Mouse (Mus musculus): ENCODE data around the gene Tead3.

Tead3 gene

GRCm38 (mm10) chr17:28350466-28351352, at the start of gene Tead3:
TSS of gene Tead3 (minus strand) at chr17:28350817.
- peak; percentile 79 for DNase-seq

GRCm38 (mm10) chr17:28394994-28395393, 44.4 kb upstream of the Tead3 start:
- no peak for DNase-seq

- no peak for DNase-seq
These were observed 43.6 kb upstream of the Tead3 start for GRCm38 (mm10) chr17:28394051-28394765.

GRCm38 (mm10) chr17:28391568-28392432, 41.2 kb upstream of the Tead3 start:
- DNase-seq, result no peak

- no peak for DNase-seq
These were observed 37.9 kb upstream of the Tead3 start for GRCm38 (mm10) chr17:28388534-28388933.

- DNase-seq, result peak; percentile 88
These were observed 35.7 kb upstream of the Tead3 start for GRCm38 (mm10) chr17:28386150-28386905.

GRCm38 (mm10) chr17:28384298-28384697, 33.7 kb upstream of the Tead3 start:
- peak; percentile 47 for DNase-seq

- no peak for DNase-seq
These were observed 29.6 kb upstream of the Tead3 start for GRCm38 (mm10) chr17:28380255-28380654.

- DNase-seq, result no peak
These were observed 25.0 kb upstream of the Tead3 start for GRCm38 (mm10) chr17:28375592-28376061.

GRCm38 (mm10) chr17:28374494-28374893, 23.9 kb upstream of the Tead3 start:
- DNase-seq, result no peak

- peak; percentile 56 for DNase-seq
These were observed 23.2 kb upstream of the Tead3 start for GRCm38 (mm10) chr17:28373821-28374220.

- DNase-seq, result no peak
These were observed 21.3 kb upstream of the Tead3 start for GRCm38 (mm10) chr17:28371941-28372340.

GRCm38 (mm10) chr17:28371286-28371685, 20.7 kb upstream of the Tead3 start:
- no peak for DNase-seq

GRCm38 (mm10) chr17:28369056-28369455, 18.4 kb upstream of the Tead3 start:
- no peak for DNase-seq

GRCm38 (mm10) chr17:28368449-28368848, 17.8 kb upstream of the Tead3 start:
- DNase-seq, result peak; percentile 94

- no peak for DNase-seq
These were observed 14.5 kb upstream of the Tead3 start, which contains the start of gene Tulp1 for GRCm38 (mm10) chr17:28365122-28365521. TSS of gene Tulp1 (minus strand) at chr17:28365222.

- no peak for DNase-seq
These were observed 12.9 kb upstream of the Tead3 start for GRCm38 (mm10) chr17:28363507-28363906.

- no peak for DNase-seq
These were observed 12.2 kb upstream of the Tead3 start for GRCm38 (mm10) chr17:28362653-28363292.

GRCm38 (mm10) chr17:28361921-28362652, 11.5 kb upstream of the Tead3 start:
- no peak for DNase-seq

GRCm38 (mm10) chr17:28360531-28361277, 10.1 kb upstream of the Tead3 start:
- peak; percentile 49 for DNase-seq
